Mouse (Mus musculus): Measurements from ENCODE around the gene Zscan21. TPM values are rescaled to one million over a fixed set of nuclear protein-coding genes. Genes with fewer than 3 reads are reported as not detected.

The Zscan21 gene
- polyA plus RNA-seq, 1 experiment from 2014 or later: 60.4 TPM

GRCm38 (mm10) chr5:138160224-138160762 is 43.6 kb downstream of the Zscan21 start:
- DNase-seq (ENCODE audit: low read depth, low spot score): no peak
- ATAC-seq: no peak
- H3K27me3 ChIP-seq: no peaks in the 10 kb centered on the region
- POLR2A ChIA-PET: interaction anchor here (3.4 kb wide), 1 partner anchor 10 kb away, joined by 14 read pairs; no protein-coding TSS in a partner anchor
- CTCF ChIA-PET: interaction anchor here (1.1 to 1.8 kb wide), 2 partner anchors 10 to 64 kb away, joined by 3 to 6 read pairs; no protein-coding TSS in a partner anchor
- in situ Hi-C loops (cut with MboI; ENCODE audit: low pct_unique_long_range_greater_than_20kb): loop anchor here (10.0 kb wide), 1 partner anchor 375 kb away; the partner anchor contains the start of genes Mepce and Zcwpw1
- TF ChIP-seq CTCF (IDR thresholded peaks at IDR 0.05): no peak

- in situ Hi-C loops (cut with MboI; ENCODE audit: low pct_unique_long_range_greater_than_20kb): loop anchor here (10.0 kb wide), 1 partner anchor 376 kb away; the partner anchor contains the start of genes Mepce and Zcwpw1
- CTCF ChIA-PET: interaction anchor here (1.1 to 1.8 kb wide), 2 partner anchors 9 to 65 kb away, joined by 3 to 6 read pairs; no protein-coding TSS in a partner anchor
- TF ChIP-seq CTCF (IDR thresholded peaks at IDR 0.05): no peak
- POLR2A ChIA-PET: interaction anchor here (3.4 kb wide), 1 partner anchor 9 kb away, joined by 14 read pairs; no protein-coding TSS in a partner anchor
- DNase-seq (ENCODE audit: low read depth, low spot score): no peak
- peak; percentile 87 for ATAC-seq
- H3K27me3 ChIP-seq: no peaks in the 10 kb centered on the region
Measured at GRCm38 (mm10) chr5:138160842-138161665, 44.4 kb downstream of the Zscan21 start, which contains the start of gene Cops6. Cops6 (plus strand) TSS chr5:138161071.

- POLR2A ChIA-PET: interaction anchor here (1.7 to 3.4 kb wide), 2 partner anchors 7 to 18 kb away, joined by 3 to 14 read pairs; no protein-coding TSS in a partner anchor
- CTCF ChIA-PET: no interaction called here
- no peaks in the 10 kb centered on the region for H3K27me3 ChIP-seq
- ATAC-seq: no peak
- in situ Hi-C loops (cut with MboI; ENCODE audit: low pct_unique_long_range_greater_than_20kb): loop anchor here (10.0 kb wide), 1 partner anchor 378 kb away; the partner anchor contains the start of genes Mepce and Zcwpw1
- no peak for TF ChIP-seq CTCF (IDR thresholded peaks at IDR 0.05)
- DNase-seq (ENCODE audit: low read depth, low spot score): no peak
Measured at GRCm38 (mm10) chr5:138163046-138163445, 46.3 kb downstream of the Zscan21 start.

- in situ Hi-C loops (cut with MboI; ENCODE audit: low pct_unique_long_range_greater_than_20kb): loop anchor here (10.0 kb wide), 1 partner anchor 379 kb away; the partner anchor contains the start of genes Mepce and Zcwpw1
- ChIA-PET POLR2A (no interaction called here), CTCF (no interaction called here)
- no peak for TF ChIP-seq CTCF (IDR thresholded peaks at IDR 0.05)
- no peaks in the 10 kb centered on the region for H3K27me3 ChIP-seq
- no peak for DNase-seq (ENCODE audit: low read depth, low spot score)
- no peak for ATAC-seq
Measured at GRCm38 (mm10) chr5:138163610-138164009, 46.9 kb downstream of the Zscan21 start.

GRCm38 (mm10) chr5:138165594-138165993 is 48.9 kb downstream of the Zscan21 start:
- CTCF ChIA-PET: no interaction called here
- H3K27me3 ChIP-seq: no peaks in the 10 kb centered on the region
- DNase-seq (ENCODE audit: low read depth, low spot score) (no peak), ATAC-seq (no peak)
- in situ Hi-C loops (cut with MboI; ENCODE audit: low pct_unique_long_range_greater_than_20kb): loop anchor here (10.0 kb wide), 1 partner anchor 381 kb away; the partner anchor contains the start of genes Mepce and Zcwpw1
- POLR2A ChIA-PET: interaction anchor here (0.6 kb wide), 1 partner anchor 79 kb away, joined by 5 read pairs; no protein-coding TSS in a partner anchor
- no peak for TF ChIP-seq CTCF (IDR thresholded peaks at IDR 0.05)

- POLR2A ChIA-PET: interaction anchor here (1.2 to 2.7 kb wide), 2 partner anchors 10 to 15 kb away, joined by 3 to 14 read pairs; partner anchors contain the start of gene Cops6
Measured at GRCm38 (mm10) chr5:138170936-138171561, 54.3 kb downstream of the Zscan21 start.

GRCm38 (mm10) chr5:138171695-138172491 is 55.2 kb downstream of the Zscan21 start, which contains the start of the genes Ap4m1 and Mcm7:
Ap4m1 (plus strand) TSS chr5:138172002.
Mcm7 (minus strand) TSS chr5:138172422.
- in situ Hi-C loops (cut with MboI; ENCODE audit: low pct_unique_long_range_greater_than_20kb): no loop called here

More at GRCm38 (mm10) chr5:138170936-138171561, 54.3 kb downstream of the Zscan21 start:
- peak; percentile 83 for ATAC-seq
- TF ChIP-seq CTCF (IDR thresholded peaks at IDR 0.05): no peak
- H3K27me3 ChIP-seq: no peaks in the 10 kb centered on the region
- DNase-seq (ENCODE audit: low read depth, low spot score): peak; percentile 95
- in situ Hi-C loops (cut with MboI; ENCODE audit: low pct_unique_long_range_greater_than_20kb): no loop called here
- CTCF ChIA-PET: no interaction called here

GRCm38 (mm10) chr5:138173217-138173616 is 56.5 kb downstream of the Zscan21 start:
- ChIA-PET CTCF (interaction anchor here (1.2 kb wide), 1 partner anchor 11 kb away, joined by 4 read pairs; no protein-coding TSS in a partner anchor), POLR2A (no interaction called here)
- no peak for DNase-seq (ENCODE audit: low read depth, low spot score)
- no peak for TF ChIP-seq CTCF (IDR thresholded peaks at IDR 0.05)
- H3K27me3 ChIP-seq: no peaks in the 10 kb centered on the region
- ATAC-seq: no peak
- in situ Hi-C loops (cut with MboI; ENCODE audit: low pct_unique_long_range_greater_than_20kb): no loop called here

More at GRCm38 (mm10) chr5:138171695-138172491, 55.2 kb downstream of the Zscan21 start, which contains the start of the genes Ap4m1 and Mcm7:
- ChIA-PET CTCF (no interaction called here), POLR2A (interaction anchor here (0.5 kb wide), 1 partner anchor 16 kb away, joined by 3 read pairs; the partner anchor contains the start of genes Cnpy4 and Taf6)
- H3K27me3 ChIP-seq: no peaks in the 10 kb centered on the region
- no peak for TF ChIP-seq CTCF (IDR thresholded peaks at IDR 0.05)
- ATAC-seq: peak; percentile 75
- peak; percentile 97 for DNase-seq (ENCODE audit: low read depth, low spot score)

Other genes starting within 250 kb of the Zscan21 start
- gene Pilrb2, start 245.1 kb upstream of the Zscan21 start, polyA plus RNA-seq (2021): not detected
- gene Cyp3a13, start 195.3 kb upstream of the Zscan21 start, polyA plus RNA-seq (2021): 1.3 TPM
- not detected for gene Gjc3, start 153.8 kb upstream of the Zscan21 start, polyA plus RNA-seq (2021)
- not detected for gene Azgp1, start 135.4 kb upstream of the Zscan21 start, polyA plus RNA-seq (2021)
- gene Smok3a, start 95.6 kb upstream of the Zscan21 start, polyA plus RNA-seq (2021): not detected
- gene Smok3b, start 95.5 kb upstream of the Zscan21 start, polyA plus RNA-seq (2021): not detected
- not detected for gene Smok3c, start 63.7 kb upstream of the Zscan21 start, polyA plus RNA-seq (2021)
- 32.9 TPM for gene Zkscan1, start 31.8 kb upstream of the Zscan21 start, polyA plus RNA-seq (2021)
- 11.5 TPM for gene Zfp113, start 38.8 kb downstream of the Zscan21 start, polyA plus RNA-seq (2021)
- 274 TPM for gene Cops6, start 44.2 kb downstream of the Zscan21 start, polyA plus RNA-seq (2021)
- 39.7 TPM for gene Ap4m1, start 55.1 kb downstream of the Zscan21 start, polyA plus RNA-seq (2021)
- 104 TPM for gene Mcm7, start 55.5 kb downstream of the Zscan21 start, polyA plus RNA-seq (2021)
- gene Taf6, start 70.5 kb downstream of the Zscan21 start, polyA plus RNA-seq (2021): 60.2 TPM
- 68.3 TPM for gene Cnpy4, start 70.6 kb downstream of the Zscan21 start, polyA plus RNA-seq (2021)
- 11.4 TPM for gene Mblac1, start 77.4 kb downstream of the Zscan21 start, polyA plus RNA-seq (2021)
- gene Nxpe5, start 109.0 kb downstream of the Zscan21 start, polyA plus RNA-seq (2021): 2.2 TPM
- gene Lamtor4, start 138.6 kb downstream of the Zscan21 start, polyA plus RNA-seq (2021): 125 TPM
- gene BC037034, start 147.1 kb downstream of the Zscan21 start, polyA plus RNA-seq (2021): 36.9 TPM
- gene Gal3st4, start 155.9 kb downstream of the Zscan21 start, polyA plus RNA-seq (2021): 0.62 TPM
- 0.01 TPM for gene Gm43720, start 163.1 kb downstream of the Zscan21 start, polyA plus RNA-seq (2021)
- gene Gpc2, start 163.1 kb downstream of the Zscan21 start, polyA plus RNA-seq (2021): 13.9 TPM
- gene Stag3, start 163.3 kb downstream of the Zscan21 start, polyA plus RNA-seq (2021): 4.5 TPM
- gene Pvrig, start 225.1 kb downstream of the Zscan21 start, polyA plus RNA-seq (2021): not detected

Measured in Patski (cell line).